Mouse (Mus musculus) heart, adult 2 months (tissue): Measurements from ENCODE around the gene Ypel1.

ENCODE experiments used
- CTCF ChIP-seq: fragments of 200-600 bp; IDR thresholded peaks from 2 replicates; pipeline ENCODE4 v1.8.1; 2022; ENCODE audit warnings: antibody characterized with exemption, mild to moderate bottlenecking, moderate library complexity
- EP300 ChIP-seq: fragments of 200-500 bp; IDR thresholded peaks from 2 replicates; pipeline ENCODE4 v1.6.1; 2011; ENCODE audit warnings: low read depth, low read length, control low read depth; ENCODE audit not compliant: insufficient read depth
- POLR2A ChIP-seq: fragments of 200-500 bp; IDR thresholded peaks from 2 replicates; pipeline ENCODE4 v1.6.1; 2011; ENCODE audit warnings: mild to moderate bottlenecking, low read depth, low read length, control low read depth; ENCODE audit not compliant: insufficient read depth

DNA sequence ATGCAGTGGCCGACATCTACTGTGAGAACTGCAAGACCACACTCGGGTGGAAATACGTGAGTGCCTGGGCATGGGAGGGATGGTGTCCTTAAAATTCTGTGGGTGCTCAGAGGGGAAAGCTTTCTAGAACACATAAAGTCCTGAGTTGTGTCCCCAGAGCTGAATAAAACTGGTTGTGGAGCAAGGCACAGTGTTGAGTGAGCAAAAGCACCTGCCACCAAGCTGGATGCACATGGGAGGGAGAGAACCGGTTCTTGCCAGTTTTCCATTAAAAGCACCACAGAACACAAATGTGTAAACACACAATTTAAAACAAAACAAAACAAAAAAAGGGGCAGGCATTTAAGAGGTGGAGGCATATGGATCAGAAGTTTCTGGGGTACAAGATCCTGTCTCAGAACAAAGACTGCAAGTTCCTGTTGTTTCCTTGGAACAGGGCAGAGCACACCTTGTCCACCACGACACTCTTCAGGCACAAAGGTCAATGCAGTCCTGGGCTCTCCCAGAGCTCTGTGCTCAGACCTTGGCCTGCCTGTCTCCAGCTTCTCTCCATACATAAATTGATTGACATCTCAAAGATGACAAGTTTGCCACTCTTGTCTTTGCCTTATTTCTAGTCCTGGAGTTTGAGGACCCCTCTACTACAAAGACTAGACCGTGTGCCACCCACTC, 12.8 kb downstream of the Ypel1 start:
- no peak for TF ChIP-seq POLR2A
- no peak for TF ChIP-seq CTCF
- no peak for TF ChIP-seq EP300
